Mouse (Mus musculus): ENCODE measurements around the gene Abcg8.

- no peak for TF ChIP-seq GATA1 (IDR thresholded peaks at IDR 0.05; ENCODE audit: borderline replicate concordance, low read length)
- TF ChIP-seq FLI1 (IDR thresholded peaks at IDR 0.05; ENCODE audit: low read length) = no peak
Observed at GRCm38 (mm10) chr17:84650302-84651017, 25.6 kb upstream of the Abcg8 start.
